Mouse (Mus musculus): ENCODE results near the gene Ano6. TPM values are rescaled to one million over a fixed set of nuclear protein-coding genes. Genes with fewer than 3 reads are reported as not detected.

Gene Ano6
- total and polyA plus RNA-seq, 3 experiments, result 14.9 to 27.0 (median 18.4) TPM

- H3K36me3 ChIP-seq (replicated peaks in 1 of 2; ENCODE audit: control insufficient read depth in 1 of 2, insufficient read depth in 1 of 2, low read length in 1 of 2), result peaks cover 0 to 37% of the 10 kb centered on the region in 2 experiments
- in situ Hi-C loops (cut with MboI; ENCODE audit: low pct_ligation_motif_present, low pct_unique_long_range_greater_than_20kb, low sequenced_read_pairs) (no loop called here), dilution Hi-C loops (cut with MboI; ENCODE audit: extremely low pct_ligation_motif_present, extremely low pct_unique_long_range_greater_than_20kb, low sequenced_read_pairs) (no loop called here)
- H3K27me3 ChIP-seq (replicated peaks), result no peaks in the 10 kb centered on the region
- TF ChIP-seq POLR2A (IDR thresholded peaks at IDR 0.05; ENCODE audit: low read depth, low read length) (no peak), GABPA (IDR thresholded peaks at IDR 0.05; ENCODE audit: insufficient replicate concordance, low read depth, low read length) (no peak), HCFC1 (IDR thresholded peaks at IDR 0.05; ENCODE audit: low read depth, low read length) (no peak), PAX5 (IDR thresholded peaks at IDR 0.05; ENCODE audit: low read length) (no peak), UBTF (IDR thresholded peaks at IDR 0.05; ENCODE audit: low read depth, low read length) (no peak), TCF12 (IDR thresholded peaks at IDR 0.05; ENCODE audit: low read depth, low read length) (no peak), E2F4 (IDR thresholded peaks at IDR 0.05; ENCODE audit: insufficient replicate concordance, low read depth, low read length) (no peak), NRF1 (IDR thresholded peaks at IDR 0.05; ENCODE audit: low read depth, low read length) (no peak), MAX (IDR thresholded peaks at IDR 0.05; ENCODE audit: low read length) (no peak), POLR2AphosphoS2 (IDR thresholded peaks at IDR 0.05; ENCODE audit: low read depth, low read length) (no peak), SIN3A (IDR thresholded peaks at IDR 0.05; ENCODE audit: low read length) (no peak), JUND (conservative IDR thresholded peaks at IDR 0.05; ENCODE audit: low read depth, low read length) (no peak), JUN (IDR thresholded peaks at IDR 0.05; ENCODE audit: insufficient read depth, low read depth, low read length) (no peak), ZKSCAN1 (IDR thresholded peaks at IDR 0.05; ENCODE audit: borderline replicate concordance, low read depth, low read length) (no peak), USF1 (IDR thresholded peaks at IDR 0.05; ENCODE audit: low read depth, low read length) (no peak)
- H3K4me3 ChIP-seq (replicated peaks in 1 of 3; ENCODE audit: low read depth in 2 of 3, low read length in 2 of 3, poor library complexity in 1 of 3), result no peak overlapping the region
- H3K9me3 ChIP-seq (replicated peaks; ENCODE audit: low read length), result peaks cover 3% of the 10 kb centered on the region
- 0 out of 2 replicates have a peak, but pooled peaks cover 2% of the 10 kb centered on the region for H3K79me2 ChIP-seq (replicated peaks; ENCODE audit: control insufficient read depth, extremely low read depth, insufficient read depth, poor library complexity, severe bottlenecking)
- no peaks in the 10 kb centered on the region for H3K4me1 ChIP-seq (ENCODE audit: control insufficient read depth in 1 of 2, insufficient read depth in 2 of 2)
- H3K9ac ChIP-seq (ENCODE audit: insufficient read depth, low read depth), result no peak overlapping the region
- DNase-seq (ENCODE audit: extremely low read depth), result no peak
- no peak overlapping the region for H3K4me2 ChIP-seq (ENCODE audit: insufficient read depth, low read depth, poor library complexity, severe bottlenecking)
- H3K27ac ChIP-seq (ENCODE audit: insufficient read depth, low read depth), result no peak overlapping the region
Observed at GRCm38 (mm10) chr15:95858876-95859655, 68.4 kb downstream of the Ano6 start.

GRCm38 (mm10) chr15:95863865-95864660 is 73.4 kb downstream of the Ano6 start:
- no peak for TF ChIP-seq MXI1 (IDR thresholded peaks at IDR 0.05; ENCODE audit: low read depth, low read length)
- Histone ChIP-seq H3K36me3 (replicated peaks in 1 of 2; ENCODE audit: control insufficient read depth in 1 of 2, insufficient read depth in 1 of 2, low read length in 1 of 2) (peaks cover 0 to 46% of the 10 kb centered on the region in 2 experiments), H3K4me3 (replicated peaks in 1 of 3; ENCODE audit: low read depth in 2 of 3, low read length in 2 of 3, poor library complexity in 1 of 3) (no peak overlapping the region), H3K4me1 (ENCODE audit: control insufficient read depth in 1 of 2, insufficient read depth in 2 of 2) (no peaks in the 10 kb centered on the region), H3K9ac (ENCODE audit: insufficient read depth, low read depth) (no peak overlapping the region), H3K27me3 (replicated peaks) (no peaks in the 10 kb centered on the region), H3K9me3 (replicated peaks; ENCODE audit: low read length) (peaks cover 2% of the 10 kb centered on the region), H3K79me2 (replicated peaks; ENCODE audit: control insufficient read depth, extremely low read depth, insufficient read depth, poor library complexity, severe bottlenecking) (0 out of 2 replicates have a peak, but pooled peaks cover 2% of the 10 kb centered on the region), H3K27ac (ENCODE audit: insufficient read depth, low read depth) (no peak overlapping the region), H3K4me2 (ENCODE audit: insufficient read depth, low read depth, poor library complexity, severe bottlenecking) (no peak overlapping the region)
- dilution Hi-C loops (cut with MboI; ENCODE audit: extremely low pct_ligation_motif_present, extremely low pct_unique_long_range_greater_than_20kb, low sequenced_read_pairs), result no loop called here
- in situ Hi-C loops (cut with MboI; ENCODE audit: low pct_ligation_motif_present, low pct_unique_long_range_greater_than_20kb, low sequenced_read_pairs), result no loop called here
- DNase-seq (ENCODE audit: extremely low read depth), result no peak

All from CH12.LX (cell line).